Mouse (Mus musculus) hindbrain, embryonic 15.5 days (tissue): ENCODE measurements around the gene Btbd11. TPM values are rescaled to one million over a fixed set of nuclear protein-coding genes. Genes with fewer than 3 reads are reported as not detected.

Experiments
- ATAC-seq: fragments of 200-750 bp; cut with Nextera tagmentation; 2 replicates; pipeline ENCODE4 v1.8.0; 2017; ENCODE audit warnings: low read depth, moderate number of reproducible peaks, moderate TSS enrichment; ENCODE audit not compliant: low FRiP score
- H3K27ac ChIP-seq: fragments of 300-500 bp; sonication (generic); replicated peaks from 2 replicates; pipeline ENCODE4 v1.5.1; 2015; ENCODE audit warnings: mild to moderate bottlenecking, inconsistent platforms
- H3K27me3 ChIP-seq: fragments of 300-500 bp; sonication (generic); 2 replicates; pipeline ENCODE4 v1.6.1; 2015; ENCODE audit warnings: control low read depth, inconsistent platforms
- H3K36me3 ChIP-seq: fragments of 300-500 bp; sonication (generic); 2 replicates; pipeline ENCODE4 v1.6.1; 2015; ENCODE audit warnings: control low read depth, inconsistent platforms
- H3K4me1 ChIP-seq: fragments of 300-500 bp; sonication (generic); replicated peaks from 2 replicates; pipeline ENCODE4 v1.6.1; 2015; ENCODE audit warnings: control low read depth, inconsistent platforms
- H3K4me2 ChIP-seq: fragments of 300-500 bp; sonication (generic); 2 replicates; pipeline ENCODE4 v1.6.1; 2015; ENCODE audit warnings: moderate library complexity, mild to moderate bottlenecking, inconsistent platforms
- H3K4me3 ChIP-seq: fragments of 300-500 bp; sonication (generic); 2 replicates; pipeline ENCODE4 v1.5.1; 2015; ENCODE audit warnings: mild to moderate bottlenecking, inconsistent platforms
- H3K9ac ChIP-seq: fragments of 300-500 bp; sonication (generic); 2 replicates; pipeline ENCODE4 v1.6.1; 2015; ENCODE audit warnings: inconsistent platforms
- H3K9me3 ChIP-seq: fragments of 300-500 bp; sonication (generic); 2 replicates; pipeline ENCODE4 v1.6.1; 2016; ENCODE audit warnings: control low read depth, inconsistent platforms
- WGBS: fragments of 180-500 bp; shearing (Covaris S2); methylation state at CpG from one replicate; pipeline ENCODE4 v1.1.7; 2015; 5-methylcytosine and 5-hydroxymethylcytosine counted together
- polyA plus RNA-seq: library from polyadenylated mRNA; unstranded; fragments of >200 nt; fragmentation: Nextera tagmentation; extraction: Ambion mirVana; gene quantifications from 2 replicates; pipeline ENCODE4 v1.2.1, GENCODE M21; 2015

Gene Btbd11
- polyA plus RNA-seq, 1 experiment from 2014 or later = 26.9 TPM

DNA sequence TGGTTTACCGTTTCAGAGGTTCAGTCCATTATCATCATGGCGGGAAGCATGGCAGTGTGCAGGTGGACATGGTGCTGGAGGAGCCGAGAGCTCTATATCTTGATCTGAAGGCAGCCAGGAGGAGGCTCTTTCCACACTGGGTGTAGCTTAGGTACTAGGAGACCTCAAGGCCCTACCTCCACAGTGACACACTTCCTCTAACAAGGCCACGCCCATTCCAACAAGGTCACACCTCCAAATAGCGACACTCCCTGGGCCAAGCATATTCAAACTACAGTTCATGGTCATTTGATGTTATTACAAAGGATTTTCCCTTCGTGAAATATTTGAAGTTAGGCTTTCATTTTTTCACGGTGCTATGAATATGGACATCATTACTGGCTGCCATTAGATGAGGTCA, 3.6 kb upstream of the Btbd11 start:
- no peak for ATAC-seq
- Histone ChIP-seq H3K27me3 (no peaks in the 10 kb centered on the region), H3K4me2 (no peak overlapping the region), H3K9ac (no peak overlapping the region), H3K4me3 (no peak overlapping the region), H3K36me3 (no peaks in the 10 kb centered on the region), H3K9me3 (no peaks in the 10 kb centered on the region), H3K4me1 (peaks cover 5% of the 10 kb centered on the region), H3K27ac (no peak overlapping the region)
- WGBS = 90% methylated on average over 7 of the region's 7 CpGs

DNA sequence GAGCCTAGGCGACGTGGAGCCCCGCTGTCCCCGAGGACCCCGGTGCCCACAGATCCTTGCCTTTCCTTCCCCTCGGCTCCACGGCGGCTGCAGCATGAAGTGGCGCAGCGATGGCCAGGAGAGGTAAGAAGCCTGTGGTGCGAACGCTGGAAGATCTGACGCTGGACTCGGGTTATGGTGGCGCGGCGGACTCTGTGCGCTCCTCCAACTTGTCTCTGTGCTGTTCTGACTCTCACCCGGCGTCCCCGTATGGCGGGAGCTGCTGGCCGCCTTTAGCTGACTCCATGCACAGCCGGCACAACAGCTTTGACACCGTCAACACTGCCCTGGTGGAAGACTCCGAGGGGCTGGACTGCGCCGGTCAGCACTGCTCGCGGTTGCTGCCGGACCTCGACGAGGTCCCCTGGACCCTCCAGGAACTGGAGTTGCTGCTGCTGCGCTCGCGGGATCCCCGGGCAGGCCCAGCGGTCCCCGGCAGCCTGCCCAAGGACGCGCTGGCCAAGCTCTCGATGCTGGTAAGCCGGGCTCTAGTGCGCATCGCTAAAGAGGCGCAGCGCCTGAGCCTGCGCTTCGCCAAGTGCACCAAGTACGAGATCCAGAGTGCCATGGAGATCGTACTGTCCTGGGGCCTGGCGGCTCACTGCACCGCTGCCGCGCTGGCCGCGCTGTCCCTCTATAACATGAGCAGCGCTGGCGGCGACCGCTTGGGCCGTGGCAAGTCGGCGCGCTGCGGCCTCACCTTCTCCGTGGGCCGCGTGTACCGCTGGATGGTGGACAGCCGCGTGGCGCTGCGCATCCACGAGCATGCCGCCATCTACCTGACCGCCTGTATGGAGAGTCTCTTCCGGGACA, 831 bp downstream of the Btbd11 start:
- Histone ChIP-seq H3K4me3 (peak overlapping the region; percentile 65), H3K9ac (peak overlapping the region; percentile 66), H3K4me1 (peaks cover 21% of the 10 kb centered on the region), H3K36me3 (no peaks in the 10 kb centered on the region), H3K27me3 (no peaks in the 10 kb centered on the region), H3K9me3 (no peaks in the 10 kb centered on the region), H3K27ac (peak overlapping the region; percentile 80), H3K4me2 (peak overlapping the region; percentile 90)
- under 1% methylated on average over 76 of the region's 78 CpGs for WGBS
- peak; percentile 39 for ATAC-seq

DNA sequence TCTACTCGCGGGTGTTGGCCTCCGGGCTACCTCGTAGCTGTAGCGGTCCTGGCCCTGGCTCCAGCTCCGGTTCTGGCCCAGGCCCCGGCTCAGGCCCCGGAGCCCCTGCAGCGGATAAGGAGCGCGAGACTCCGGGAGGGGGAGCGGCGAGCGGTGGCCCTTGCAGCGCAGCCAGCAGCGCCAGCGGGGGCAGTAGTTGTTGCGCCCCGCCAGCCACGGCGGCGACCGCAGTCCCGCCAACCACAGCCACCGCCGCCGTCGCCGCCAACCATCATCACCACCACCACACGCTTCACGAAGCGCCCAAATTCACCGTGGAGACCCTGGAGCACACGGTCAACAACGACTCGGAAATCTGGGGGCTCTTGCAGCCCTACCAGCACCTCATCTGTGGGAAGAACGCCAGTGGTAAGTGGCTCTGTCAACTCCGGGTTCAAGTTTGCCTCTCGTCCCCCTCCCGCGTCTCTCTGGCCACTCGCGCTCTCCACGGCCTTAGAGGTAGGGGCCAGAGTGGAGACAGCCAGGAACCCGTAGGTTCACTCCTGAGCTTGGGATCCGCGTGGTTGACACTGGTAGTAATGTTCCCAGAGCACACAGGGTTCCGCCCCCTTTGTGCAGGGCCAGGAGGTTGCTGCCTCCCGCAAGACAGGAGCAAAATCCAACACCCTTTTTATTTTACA, 1.6 kb downstream of the Btbd11 start:
- Histone ChIP-seq H3K27me3 (no peaks in the 10 kb centered on the region), H3K9ac (peak overlapping the region; percentile 66), H3K36me3 (no peaks in the 10 kb centered on the region), H3K9me3 (no peaks in the 10 kb centered on the region), H3K4me1 (peaks cover 21% of the 10 kb centered on the region), H3K4me3 (peak overlapping the region; percentile 65), H3K27ac (peak overlapping the region; percentile 80; the same call in 1 of the 2 replicates), H3K4me2 (peak overlapping the region; percentile 90)
- ATAC-seq = peak; percentile 5; the same call in 1 of the 2 replicates
- 2% methylated on average over 50 of the region's 50 CpGs for WGBS

DNA sequence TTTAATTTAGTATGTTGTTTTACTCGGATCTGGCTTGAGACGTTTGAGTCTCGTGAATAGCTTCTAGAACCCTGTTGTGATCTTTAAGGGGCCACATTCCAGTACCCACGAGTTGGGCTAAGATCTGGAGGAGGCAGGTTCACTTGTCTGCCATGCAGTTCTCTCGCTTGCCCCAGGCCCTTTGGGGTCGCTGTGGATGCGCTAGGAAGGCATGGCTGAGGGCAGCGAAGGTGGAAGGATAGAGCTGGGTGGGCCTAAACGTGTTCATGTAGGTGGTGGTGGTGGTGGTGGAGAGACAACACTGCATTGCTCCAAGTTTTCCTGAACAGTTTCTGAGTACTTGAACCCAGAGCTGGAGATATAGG, 2.1 kb downstream of the Btbd11 start:
- ATAC-seq = peak; percentile 19; the same call in 1 of the 2 replicates
- Histone ChIP-seq H3K4me1 (peaks cover 23% of the 10 kb centered on the region), H3K27ac (no peak overlapping the region), H3K4me2 (peak overlapping the region; percentile 90), H3K36me3 (no peaks in the 10 kb centered on the region), H3K9ac (peak overlapping the region; percentile 66; the same call in 1 of the 2 replicates), H3K4me3 (peak overlapping the region; percentile 65), H3K27me3 (no peaks in the 10 kb centered on the region), H3K9me3 (no peaks in the 10 kb centered on the region)
- under 1% methylated on average over 9 of the region's 9 CpGs for WGBS

DNA sequence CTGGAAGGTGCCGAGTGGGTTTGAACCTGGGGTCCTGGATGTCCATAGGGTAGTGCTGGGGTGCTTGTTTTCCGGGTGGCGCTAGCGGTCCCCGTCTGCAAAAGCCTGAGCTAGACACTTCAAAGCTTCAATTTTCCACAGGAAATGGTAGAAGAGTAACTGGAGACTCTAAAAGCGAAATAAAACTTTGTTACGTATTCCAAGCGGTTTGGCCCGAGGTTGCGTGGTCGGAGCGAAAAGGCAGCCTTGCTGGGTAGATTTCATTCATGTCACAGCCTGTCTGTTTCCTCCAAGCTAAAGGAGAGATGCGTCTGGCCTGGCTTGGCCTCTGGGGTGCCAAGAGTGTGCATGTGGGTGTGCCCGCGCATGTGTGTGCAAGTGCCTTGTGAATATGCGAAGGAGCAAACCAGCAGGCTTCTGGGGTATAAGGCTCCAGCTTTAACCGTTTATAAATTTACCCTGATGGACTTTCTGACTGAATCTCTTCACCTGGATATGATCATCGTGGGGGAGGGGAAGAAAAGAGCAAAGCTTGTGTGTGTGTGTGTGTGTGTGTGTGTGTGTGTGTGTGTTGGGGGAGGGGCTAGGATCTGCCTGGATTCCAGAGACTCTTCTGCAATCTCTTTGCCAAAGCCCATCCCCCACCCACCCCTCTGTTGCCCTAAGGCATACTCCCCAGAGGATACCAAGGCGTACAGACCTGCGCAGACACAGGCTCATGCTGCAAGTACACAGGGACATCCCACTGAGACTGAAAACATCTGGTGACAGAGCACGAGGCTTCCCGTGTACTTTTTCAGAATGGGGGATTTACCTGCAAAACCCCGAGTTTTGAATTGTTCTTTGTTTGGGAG, 2.9 kb downstream of the Btbd11 start:
- Histone ChIP-seq H3K9me3 (no peaks in the 10 kb centered on the region), H3K27me3 (no peaks in the 10 kb centered on the region), H3K4me1 (peaks cover 30% of the 10 kb centered on the region), H3K36me3 (no peaks in the 10 kb centered on the region), H3K27ac (no peak overlapping the region; the same call in 1 of the 2 replicates), H3K9ac (0 out of 2 replicates have a peak overlapping the region, but pooled peaks have one; percentile 8), H3K4me3 (peak overlapping the region; percentile 65), H3K4me2 (peak overlapping the region; percentile 90)
- ATAC-seq = no peak
- 39% methylated on average over 23 of the region's 23 CpGs for WGBS

DNA sequence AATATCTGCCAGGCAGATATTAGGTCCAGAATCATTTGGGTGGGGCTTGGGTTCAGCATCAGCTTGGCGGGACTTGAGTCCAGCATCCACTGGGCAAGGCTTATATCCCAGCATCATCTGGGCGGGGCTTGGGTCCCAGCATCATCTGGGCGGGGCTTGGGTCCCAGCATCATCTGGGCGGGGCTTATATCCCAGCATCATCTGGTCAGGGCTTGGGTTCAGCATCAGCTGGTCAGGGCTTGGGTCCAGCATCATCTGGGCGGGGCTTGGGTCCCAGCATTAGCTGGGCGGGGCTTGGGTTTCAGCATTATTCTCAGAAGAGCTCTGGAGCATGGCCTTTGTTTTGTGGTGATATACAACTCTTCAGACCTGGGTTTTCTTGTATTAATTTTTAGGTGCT, 6.4 kb downstream of the Btbd11 start:
- no peaks in the 10 kb centered on the region for H3K36me3 ChIP-seq
- H3K27me3 ChIP-seq = no peaks in the 10 kb centered on the region
- no peaks in the 10 kb centered on the region for H3K9me3 ChIP-seq
- no peak overlapping the region for H3K4me2 ChIP-seq
- 71% methylated on average over 6 of the region's 6 CpGs for WGBS
- no peak overlapping the region for H3K9ac ChIP-seq
- H3K27ac ChIP-seq = no peak overlapping the region
- ATAC-seq = no peak
- H3K4me1 ChIP-seq = peaks cover 33% of the 10 kb centered on the region
- H3K4me3 ChIP-seq = no peak overlapping the region

DNA sequence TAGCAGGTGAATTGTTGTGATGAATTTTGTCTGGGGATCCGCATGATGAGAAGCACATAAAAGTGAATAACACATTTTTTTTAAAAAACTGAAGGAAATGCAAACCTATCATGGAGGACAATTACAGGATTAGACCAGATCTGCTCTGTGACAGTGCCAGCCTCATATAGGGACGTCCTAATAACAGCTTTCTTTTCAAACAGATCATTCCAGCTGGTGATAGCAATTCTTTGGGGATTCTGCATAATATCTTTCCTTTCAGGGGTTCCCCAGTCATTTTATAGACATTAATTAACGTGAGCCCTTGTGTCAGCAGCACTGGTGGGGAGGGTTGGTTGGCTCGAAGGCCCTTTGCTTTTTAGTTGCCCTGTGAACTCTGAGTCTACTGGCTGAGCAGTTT, 7.9 kb downstream of the Btbd11 start:
- no peaks in the 10 kb centered on the region for H3K36me3 ChIP-seq
- no peaks in the 10 kb centered on the region for H3K27me3 ChIP-seq
- H3K4me1 ChIP-seq = peaks cover 26% of the 10 kb centered on the region
- no peak overlapping the region for H3K4me2 ChIP-seq
- no peaks in the 10 kb centered on the region for H3K9me3 ChIP-seq
- H3K9ac ChIP-seq = no peak overlapping the region
- no peak for ATAC-seq
- no peak overlapping the region for H3K27ac ChIP-seq
- 39% methylated on average over 4 of the region's 4 CpGs for WGBS
- H3K4me3 ChIP-seq = no peak overlapping the region

DNA sequence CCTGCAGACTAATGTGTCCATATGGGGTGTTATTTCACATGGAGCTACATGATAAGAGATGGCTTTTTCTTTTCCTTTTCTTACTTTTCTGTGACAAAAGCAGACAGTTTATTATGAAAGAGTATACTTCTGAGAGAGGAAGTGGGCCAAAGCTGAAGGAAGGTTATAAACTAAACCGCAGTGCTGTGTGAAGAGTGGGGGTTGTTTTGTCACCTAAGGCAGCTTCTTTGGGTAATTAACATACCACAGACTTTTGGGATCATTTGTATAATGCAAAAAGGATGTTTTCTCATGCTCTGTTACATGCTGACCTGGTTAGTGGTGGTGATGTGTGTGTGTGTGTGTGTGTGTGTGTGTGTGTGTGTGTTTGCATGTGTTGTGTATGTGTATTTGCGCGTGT, 24.5 kb downstream of the Btbd11 start:
- H3K9ac ChIP-seq = no peak overlapping the region
- H3K4me2 ChIP-seq = no peak overlapping the region
- no peak overlapping the region for H3K27ac ChIP-seq
- no peaks in the 10 kb centered on the region for H3K36me3 ChIP-seq
- WGBS = 95% methylated on average over 3 of the region's 3 CpGs
- no peaks in the 10 kb centered on the region for H3K9me3 ChIP-seq
- H3K4me1 ChIP-seq = no peaks in the 10 kb centered on the region
- ATAC-seq = no peak
- H3K4me3 ChIP-seq = no peak overlapping the region
- H3K27me3 ChIP-seq = no peaks in the 10 kb centered on the region

DNA sequence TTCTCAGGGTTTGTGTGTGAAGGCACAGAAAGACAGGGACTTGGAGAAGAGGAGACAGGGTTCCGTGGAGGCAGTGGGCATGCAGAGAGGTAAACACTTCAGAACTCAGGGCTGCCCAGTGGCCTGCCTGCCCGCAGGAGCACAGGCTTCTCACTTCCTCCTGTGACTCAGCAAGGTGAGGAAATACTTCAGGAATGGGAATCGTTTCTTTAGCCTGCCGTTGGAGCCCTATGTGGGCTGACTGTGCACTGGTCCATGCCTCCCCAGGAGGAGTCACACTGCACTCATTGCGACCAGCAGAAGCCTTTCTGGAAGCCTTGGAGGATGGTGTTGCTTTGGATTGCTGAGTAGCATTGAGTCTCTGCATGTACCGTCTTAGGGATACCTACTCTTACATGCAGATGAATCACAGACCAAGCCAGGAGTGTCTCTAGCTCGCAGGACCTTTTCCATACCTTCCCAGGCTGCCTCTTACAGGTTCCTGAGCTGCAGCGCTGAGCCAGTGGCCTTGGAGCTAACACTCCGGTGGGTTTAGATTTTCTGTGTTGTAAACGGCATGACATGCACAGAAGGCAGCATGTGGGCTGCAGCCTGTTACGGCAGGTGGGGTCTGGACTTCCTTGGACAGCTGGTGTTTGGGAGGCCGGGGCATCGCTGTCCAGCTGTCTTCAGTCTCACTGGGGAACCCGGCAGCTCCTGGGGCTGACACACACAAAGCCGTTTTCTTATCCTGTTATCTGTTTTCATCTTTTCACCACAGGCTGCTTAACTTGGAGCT, 34.4 kb downstream of the Btbd11 start:
- H3K4me3 ChIP-seq = no peak overlapping the region
- H3K9ac ChIP-seq = no peak overlapping the region
- H3K36me3 ChIP-seq = no peaks in the 10 kb centered on the region
- no peaks in the 10 kb centered on the region for H3K27me3 ChIP-seq
- no peak overlapping the region for H3K4me2 ChIP-seq
- peak; percentile 68; the same call in 1 of the 2 replicates for ATAC-seq
- 0 out of 2 replicates have a peak overlapping the region, but pooled peaks have one; percentile 34 for H3K27ac ChIP-seq
- H3K9me3 ChIP-seq = no peaks in the 10 kb centered on the region
- WGBS = 48% methylated on average over 15 of the region's 15 CpGs
- peaks cover 19% of the 10 kb centered on the region for H3K4me1 ChIP-seq

DNA sequence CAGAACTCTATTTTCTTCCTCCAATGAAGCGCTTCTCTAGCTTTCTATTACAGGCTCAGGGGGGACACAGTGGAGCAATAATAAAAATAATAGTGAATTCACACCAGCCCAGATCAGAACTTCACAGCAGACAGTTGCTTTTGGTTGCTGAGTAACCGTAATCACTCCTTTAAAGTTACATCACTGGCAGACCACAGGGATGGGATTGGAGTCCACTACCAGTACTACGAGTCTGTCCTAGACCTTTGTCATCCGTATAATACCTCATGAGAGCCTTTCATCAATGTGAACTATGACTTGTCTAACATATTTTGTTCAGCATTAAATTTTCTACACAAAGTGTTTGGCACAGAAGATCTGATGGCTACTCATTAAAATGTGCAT, 35.0 kb downstream of the Btbd11 start:
- no peak overlapping the region for H3K4me2 ChIP-seq
- H3K4me3 ChIP-seq = no peak overlapping the region
- no peak overlapping the region for H3K27ac ChIP-seq
- WGBS = 51% methylated on average over 4 of the region's 4 CpGs
- H3K27me3 ChIP-seq = no peaks in the 10 kb centered on the region
- no peaks in the 10 kb centered on the region for H3K36me3 ChIP-seq
- H3K9me3 ChIP-seq = no peaks in the 10 kb centered on the region
- ATAC-seq = peak; percentile 69; the same call in 1 of the 2 replicates
- peaks cover 19% of the 10 kb centered on the region for H3K4me1 ChIP-seq
- no peak overlapping the region for H3K9ac ChIP-seq

DNA sequence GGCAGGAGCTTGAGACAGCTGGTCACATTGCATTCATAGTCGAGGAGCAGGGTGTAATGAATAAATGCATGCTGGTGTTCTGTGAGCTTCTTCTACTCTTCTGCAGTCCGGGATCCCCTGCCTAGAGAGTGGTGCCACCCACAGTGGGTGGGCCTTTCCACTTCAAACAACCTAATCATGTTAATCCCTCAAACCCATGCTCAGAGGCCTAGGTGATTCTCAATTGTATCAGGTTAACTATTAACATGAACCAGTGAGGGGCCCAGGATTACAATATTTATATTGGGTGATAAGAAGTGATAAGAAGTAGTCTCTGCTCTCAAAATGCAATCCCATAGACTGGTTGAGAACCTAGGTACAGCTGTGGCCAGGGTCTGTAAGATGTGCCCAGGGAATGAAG, 39.1 kb downstream of the Btbd11 start:
- WGBS = 80% methylated on average over 2 of the region's 2 CpGs
- Histone ChIP-seq H3K4me2 (no peak overlapping the region), H3K36me3 (no peaks in the 10 kb centered on the region), H3K9me3 (no peaks in the 10 kb centered on the region), H3K4me1 (peaks cover 15% of the 10 kb centered on the region), H3K9ac (no peak overlapping the region), H3K27ac (no peak overlapping the region), H3K27me3 (no peaks in the 10 kb centered on the region), H3K4me3 (no peak overlapping the region)
- no peak for ATAC-seq
